Mouse (Mus musculus): Measurements from ENCODE around the gene Ifnar1.

DNA sequence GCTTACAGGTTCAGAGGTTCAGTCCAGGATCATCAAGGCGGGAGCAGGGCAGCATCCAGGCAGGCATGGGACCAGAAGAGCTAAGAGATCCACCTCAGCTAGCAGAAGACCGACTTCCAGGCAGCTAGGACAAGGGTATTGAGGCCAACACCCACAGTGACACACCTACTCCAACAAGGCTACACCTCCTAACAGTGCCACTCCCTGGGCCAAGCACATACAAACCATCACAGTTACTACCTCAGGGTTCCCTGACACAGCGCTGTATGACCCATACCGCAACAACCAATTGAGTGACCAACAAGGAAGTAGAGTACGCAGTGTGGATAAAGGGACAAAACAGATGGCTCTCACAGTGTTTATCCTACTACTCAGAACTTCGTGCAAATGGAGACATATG lies 51.3 kb downstream of the Ifnar1 start:
- TF ChIP-seq POLR2A (IDR thresholded peaks at IDR 0.05; ENCODE audit: borderline replicate concordance, control insufficient read depth, low read depth, low read length) (no peak), CTCF (IDR thresholded peaks at IDR 0.05; ENCODE audit: control insufficient read depth, insufficient read depth, low read length) (no peak)

Measured in bone marrow, adult 2 months (tissue).